Mouse (Mus musculus): ENCODE results near the gene Bnip1. TPM values are rescaled to one million over a fixed set of nuclear protein-coding genes. Genes with fewer than 3 reads are reported as not detected.

Bnip1 gene
- polyA plus RNA-seq, 1 experiment from 2014 or later = 54.5 TPM

DNA sequence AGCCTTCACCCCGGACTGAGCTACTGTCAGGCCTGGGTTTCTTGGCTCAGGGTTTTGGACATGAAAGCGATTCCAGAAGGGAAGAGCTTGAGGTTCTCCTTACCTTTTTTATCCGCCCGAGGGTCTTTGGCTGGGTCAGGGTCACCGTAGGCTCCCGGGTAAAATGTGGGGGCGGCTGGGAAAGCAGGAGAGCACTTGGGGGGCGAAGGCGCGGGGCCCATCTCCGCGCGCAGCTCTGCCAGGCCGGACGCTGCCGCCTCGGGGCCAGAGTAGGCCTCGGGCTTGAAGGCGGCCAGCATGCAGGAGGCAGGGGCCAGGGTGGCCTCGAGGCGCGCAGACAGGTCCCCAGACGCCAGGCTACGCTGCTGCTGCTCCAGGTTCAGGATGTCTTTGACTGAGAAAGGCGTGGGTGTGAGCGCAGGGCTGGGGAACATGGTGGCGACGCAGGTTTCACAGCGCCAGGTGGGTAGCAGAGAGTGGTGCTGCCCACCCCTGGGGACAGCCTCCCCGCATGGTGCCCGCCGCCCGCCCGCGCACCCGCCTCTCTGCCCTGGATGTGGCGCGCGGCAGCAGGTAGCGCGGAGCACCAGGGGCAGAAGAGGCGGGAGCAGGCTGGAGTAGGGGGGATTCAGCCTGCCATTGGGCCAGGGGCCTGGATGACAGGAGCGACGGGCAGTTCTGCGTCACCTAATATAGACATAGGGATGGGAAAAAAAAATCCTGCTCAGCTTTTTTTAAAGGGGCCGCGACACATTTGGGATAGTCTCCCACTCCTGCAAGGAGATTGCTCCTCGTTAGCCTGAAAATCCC lies 60.3 kb downstream of the Bnip1 start:
- under 1% methylated on average over 48 of the region's 48 CpGs for WGBS
- H3K9me3 ChIP-seq (ENCODE audit: control insufficient read depth, low read length) = no peaks in the 10 kb centered on the region

GRCm38 (mm10) chr17:26841981-26842380 lies 61.1 kb downstream of the Bnip1 start:
- no peak for ATAC-seq (ENCODE audit: low FRiP score, low TSS enrichment)
- H3K4me2 ChIP-seq (ENCODE audit: low read length) = no peak overlapping the region
- 3% methylated on average over 5 of the region's 5 CpGs for WGBS
- no peak overlapping the region for H3K9ac ChIP-seq (replicated peaks; ENCODE audit: low read length)
- H3K4me3 ChIP-seq (replicated peaks; ENCODE audit: low read depth, low read length) = no peak overlapping the region
- H3K9me3 ChIP-seq (ENCODE audit: control insufficient read depth, low read length) = no peaks in the 10 kb centered on the region
- H3K36me3 ChIP-seq (ENCODE audit: control insufficient read depth, insufficient read depth, low read length) = no peaks in the 10 kb centered on the region
- H3K4me1 ChIP-seq (ENCODE audit: control insufficient read depth, insufficient read depth, low read length) = no peaks in the 10 kb centered on the region
- no peak overlapping the region for H3K27ac ChIP-seq (replicated peaks; ENCODE audit: low read depth, low read length)
- no peak for DNase-seq
- peaks cover 91% of the 10 kb centered on the region for H3K27me3 ChIP-seq (ENCODE audit: control insufficient read depth, insufficient read depth, low read length)

More for the DNA sequence above, 60.3 kb downstream of the Bnip1 start:
- H3K36me3 ChIP-seq (ENCODE audit: control insufficient read depth, insufficient read depth, low read length) = no peaks in the 10 kb centered on the region
- H3K27ac ChIP-seq (replicated peaks; ENCODE audit: low read depth, low read length) = no peak overlapping the region
- H3K4me3 ChIP-seq (replicated peaks; ENCODE audit: low read depth, low read length) = no peak overlapping the region
- ATAC-seq (ENCODE audit: low FRiP score, low TSS enrichment) = no peak
- DNase-seq = no peak
- H3K4me2 ChIP-seq (ENCODE audit: low read length) = no peak overlapping the region
- H3K27me3 ChIP-seq (ENCODE audit: control insufficient read depth, insufficient read depth, low read length) = peaks cover 94% of the 10 kb centered on the region
- H3K9ac ChIP-seq (replicated peaks; ENCODE audit: low read length) = no peak overlapping the region
- no peaks in the 10 kb centered on the region for H3K4me1 ChIP-seq (ENCODE audit: control insufficient read depth, insufficient read depth, low read length)

Other genes starting within 250 kb of the Bnip1 start
- gene Ergic1, start 219.6 kb upstream of the Bnip1 start, polyA plus RNA-seq (2014; fragmentation: Nextera tagmentation; extraction: Ambion mirVana) = 117 and 129 TPM in 2 replicates
- 44.2 and 45.8 TPM in 2 replicates for gene Dusp1, start 218.9 kb upstream of the Bnip1 start, polyA plus RNA-seq (2014; fragmentation: Nextera tagmentation; extraction: Ambion mirVana)
- 85.5 and 90.5 TPM in 2 replicates for gene Atp6v0e, start 117.8 kb upstream of the Bnip1 start, polyA plus RNA-seq (2014; fragmentation: Nextera tagmentation; extraction: Ambion mirVana)
- gene Crebrf, start 65.4 kb upstream of the Bnip1 start, polyA plus RNA-seq (2014; fragmentation: Nextera tagmentation; extraction: Ambion mirVana) = 12.9 and 18.1 TPM in 2 replicates
- not detected in 2 replicates for gene Nkx2-5, start 63.9 kb downstream of the Bnip1 start, polyA plus RNA-seq (2014; fragmentation: Nextera tagmentation; extraction: Ambion mirVana)
- gene Kifc5b, start 136.0 kb downstream of the Bnip1 start, polyA plus RNA-seq (2014; fragmentation: Nextera tagmentation; extraction: Ambion mirVana) = 1.2 and 2.3 TPM in 2 replicates
- 18.2 and 24.0 TPM in 2 replicates for gene Phf1, start 152.0 kb downstream of the Bnip1 start, polyA plus RNA-seq (2014; fragmentation: Nextera tagmentation; extraction: Ambion mirVana)
- 99.2 and 108 TPM in 2 replicates for gene Cuta, start 158.5 kb downstream of the Bnip1 start, polyA plus RNA-seq (2014; fragmentation: Nextera tagmentation; extraction: Ambion mirVana)
- 5.5 and 9.7 TPM in 2 replicates for gene Syngap1, start 160.2 kb downstream of the Bnip1 start, polyA plus RNA-seq (2014; fragmentation: Nextera tagmentation; extraction: Ambion mirVana)
- 8.7 and 11.3 TPM in 2 replicates for gene Zbtb9, start 192.1 kb downstream of the Bnip1 start, polyA plus RNA-seq (2014; fragmentation: Nextera tagmentation; extraction: Ambion mirVana)
- gene Bak1, start 247.9 kb downstream of the Bnip1 start, polyA plus RNA-seq (2014; fragmentation: Nextera tagmentation; extraction: Ambion mirVana) = 5.5 and 5.8 TPM in 2 replicates

Data from midbrain, embryonic 14.5 days (tissue).